Mouse (Mus musculus): ENCODE results near the gene Eef1g.

GRCm38 (mm10) chr19:8997546-8997945, 30.7 kb downstream of the Eef1g start:
- TF ChIP-seq CTCF (conservative IDR thresholded peaks at IDR 0.05; ENCODE audit: insufficient read depth, insufficient read length, low read depth, low read length) (no peak), POLR2A (IDR thresholded peaks at IDR 0.05; ENCODE audit: low read depth, low read length) (no peak)

Measured in kidney, adult 2 months (tissue).